Mouse (Mus musculus) embryonic facial prominence, embryonic 15.5 days (tissue): ENCODE results near the gene Hmg20a. TPM values are rescaled to one million over a fixed set of nuclear protein-coding genes. Genes with fewer than 3 reads are reported as not detected.

ENCODE experiments used
- ATAC-seq: fragments of 200-750 bp; cut with Nextera tagmentation; 2 replicates; pipeline ENCODE4 v1.8.0; 2017; ENCODE audit warnings: low read depth, moderate TSS enrichment; ENCODE audit not compliant: insufficient number of reproducible peaks, low FRiP score, low TSS enrichment
- H3K27ac ChIP-seq: fragments of 300-500 bp; sonication (generic); replicated peaks from 2 replicates; pipeline ENCODE4 v1.5.1; 2015; ENCODE audit warnings: mild to moderate bottlenecking, inconsistent platforms
- H3K27me3 ChIP-seq: fragments of 300-500 bp; sonication (generic); 2 replicates; pipeline ENCODE4 v1.6.1; 2015; ENCODE audit warnings: inconsistent platforms
- H3K36me3 ChIP-seq: fragments of 300-500 bp; sonication (generic); 2 replicates; pipeline ENCODE4 v1.6.1; 2015; ENCODE audit warnings: mild to moderate bottlenecking, inconsistent platforms
- H3K4me1 ChIP-seq: fragments of 300-500 bp; sonication (generic); 2 replicates; pipeline ENCODE4 v1.6.1; 2015; ENCODE audit warnings: inconsistent platforms
- H3K4me2 ChIP-seq: fragments of 300-500 bp; sonication (generic); replicated peaks from 2 replicates; pipeline ENCODE4 v1.6.1; 2015; ENCODE audit warnings: mild to moderate bottlenecking, inconsistent platforms
- H3K4me3 ChIP-seq: fragments of 300-500 bp; sonication (generic); replicated peaks from 2 replicates; pipeline ENCODE4 v1.5.1; 2015; ENCODE audit warnings: mild to moderate bottlenecking, inconsistent platforms
- H3K9ac ChIP-seq: fragments of 300-500 bp; sonication (generic); 2 replicates; pipeline ENCODE4 v1.6.1; 2015; ENCODE audit warnings: inconsistent platforms
- H3K9me3 ChIP-seq: fragments of 300-500 bp; sonication (generic); replicated peaks from 2 replicates; pipeline ENCODE4 v1.6.1; 2016; ENCODE audit warnings: inconsistent platforms
- WGBS: fragments of 180-500 bp; shearing (Covaris S2); methylation state at CpG from one replicate; pipeline ENCODE4 v1.1.7; 2015; 5-methylcytosine and 5-hydroxymethylcytosine counted together
- polyA plus RNA-seq: library from polyadenylated mRNA; unstranded; fragments of >200 nt; fragmentation: Nextera tagmentation; extraction: Ambion mirVana; gene quantifications from 2 replicates; pipeline ENCODE4 v1.2.1, GENCODE M21; 2015

Hmg20a gene
- polyA plus RNA-seq, 1 experiment from 2014 or later, result 61.1 TPM

- no peak for ATAC-seq
- WGBS, result 90% methylated on average over 6 of the region's 6 CpGs
- Histone ChIP-seq H3K27ac (no peak overlapping the region), H3K9ac (no peak overlapping the region), H3K4me3 (no peak overlapping the region), H3K36me3 (no peaks in the 10 kb centered on the region), H3K27me3 (no peaks in the 10 kb centered on the region), H3K4me1 (no peaks in the 10 kb centered on the region), H3K4me2 (no peak overlapping the region), H3K9me3 (no peaks in the 10 kb centered on the region)
These were observed 33.2 kb downstream of the Hmg20a start for GRCm38 (mm10) chr9:56451570-56451969.

- 89% methylated on average over 2 of the region's 2 CpGs for WGBS
- H3K9me3 ChIP-seq, result no peaks in the 10 kb centered on the region
- H3K27ac ChIP-seq, result no peak overlapping the region
- H3K9ac ChIP-seq, result no peak overlapping the region
- H3K27me3 ChIP-seq, result no peaks in the 10 kb centered on the region
- no peak for ATAC-seq
- H3K4me1 ChIP-seq, result no peaks in the 10 kb centered on the region
- no peaks in the 10 kb centered on the region for H3K36me3 ChIP-seq
- H3K4me3 ChIP-seq, result no peak overlapping the region
- H3K4me2 ChIP-seq, result no peak overlapping the region
These were observed 34.8 kb downstream of the Hmg20a start for GRCm38 (mm10) chr9:56453038-56453815.

- no peak overlapping the region for H3K4me3 ChIP-seq
- H3K27me3 ChIP-seq, result no peaks in the 10 kb centered on the region
- no peaks in the 10 kb centered on the region for H3K36me3 ChIP-seq
- H3K9me3 ChIP-seq, result no peaks in the 10 kb centered on the region
- no peak overlapping the region for H3K4me2 ChIP-seq
- H3K4me1 ChIP-seq, result no peaks in the 10 kb centered on the region
- H3K27ac ChIP-seq, result no peak overlapping the region
- H3K9ac ChIP-seq, result no peak overlapping the region
- ATAC-seq, result no peak
- WGBS, result 94% methylated on average over 3 of the region's 3 CpGs
These were observed 38.0 kb downstream of the Hmg20a start for GRCm38 (mm10) chr9:56456426-56456825.

- no peak for ATAC-seq
- H3K9ac ChIP-seq, result no peak overlapping the region
- peaks cover 15% of the 10 kb centered on the region for H3K4me1 ChIP-seq
- no peaks in the 10 kb centered on the region for H3K27me3 ChIP-seq
- H3K4me2 ChIP-seq, result no peak overlapping the region
- H3K27ac ChIP-seq, result no peak overlapping the region
- H3K9me3 ChIP-seq, result no peaks in the 10 kb centered on the region
- WGBS, result 74% methylated on average over 5 of the region's 5 CpGs
- H3K36me3 ChIP-seq, result no peaks in the 10 kb centered on the region
- H3K4me3 ChIP-seq, result no peak overlapping the region
These were observed 42.6 kb downstream of the Hmg20a start for GRCm38 (mm10) chr9:56460987-56461386.

- Histone ChIP-seq H3K4me3 (no peak overlapping the region), H3K27ac (no peak overlapping the region), H3K36me3 (0 out of 2 replicates have a peak, but pooled peaks cover 6% of the 10 kb centered on the region), H3K27me3 (no peaks in the 10 kb centered on the region), H3K9ac (no peak overlapping the region), H3K4me1 (peaks cover 21% of the 10 kb centered on the region), H3K9me3 (no peaks in the 10 kb centered on the region), H3K4me2 (no peak overlapping the region)
- WGBS, result 75% methylated on average over 1 of the region's 1 CpGs
- no peak for ATAC-seq
These were observed 44.2 kb downstream of the Hmg20a start for GRCm38 (mm10) chr9:56462606-56463005.

GRCm38 (mm10) chr9:56463046-56463445 lies 44.6 kb downstream of the Hmg20a start:
- no peak overlapping the region for H3K4me2 ChIP-seq
- ATAC-seq, result no peak
- H3K27me3 ChIP-seq, result no peaks in the 10 kb centered on the region
- WGBS, result 93% methylated on average over 2 of the region's 2 CpGs
- H3K9ac ChIP-seq, result no peak overlapping the region
- H3K4me3 ChIP-seq, result no peak overlapping the region
- H3K27ac ChIP-seq, result no peak overlapping the region
- H3K9me3 ChIP-seq, result no peaks in the 10 kb centered on the region
- peaks cover 10% of the 10 kb centered on the region for H3K36me3 ChIP-seq
- H3K4me1 ChIP-seq, result peaks cover 21% of the 10 kb centered on the region

- peaks cover 13% of the 10 kb centered on the region for H3K36me3 ChIP-seq
- H3K4me2 ChIP-seq, result no peak overlapping the region
- no peak overlapping the region for H3K9ac ChIP-seq
- H3K4me3 ChIP-seq, result no peak overlapping the region
- ATAC-seq, result no peak
- 65% methylated on average over 4 of the region's 4 CpGs for WGBS
- peaks cover 21% of the 10 kb centered on the region for H3K4me1 ChIP-seq
- H3K27ac ChIP-seq, result 0 out of 2 replicates have a peak overlapping the region, but pooled peaks have one; percentile 17
- no peaks in the 10 kb centered on the region for H3K27me3 ChIP-seq
- H3K9me3 ChIP-seq, result no peaks in the 10 kb centered on the region
These were observed 45.5 kb downstream of the Hmg20a start for GRCm38 (mm10) chr9:56463686-56464515.

GRCm38 (mm10) chr9:56464863-56465654 lies 46.6 kb downstream of the Hmg20a start:
- H3K27me3 ChIP-seq, result no peaks in the 10 kb centered on the region
- WGBS, result 44% methylated on average over 23 of the region's 23 CpGs
- H3K36me3 ChIP-seq, result peaks cover 13% of the 10 kb centered on the region
- ATAC-seq, result no peak
- H3K4me3 ChIP-seq, result no peak overlapping the region
- 0 out of 2 replicates have a peak overlapping the region, but pooled peaks have one; percentile 11 for H3K27ac ChIP-seq
- H3K9me3 ChIP-seq, result no peaks in the 10 kb centered on the region
- H3K4me2 ChIP-seq, result no peak overlapping the region
- H3K9ac ChIP-seq, result no peak overlapping the region
- peaks cover 29% of the 10 kb centered on the region for H3K4me1 ChIP-seq

GRCm38 (mm10) chr9:56466251-56466650 lies 47.8 kb downstream of the Hmg20a start:
- peaks cover 13% of the 10 kb centered on the region for H3K36me3 ChIP-seq
- no peak overlapping the region for H3K27ac ChIP-seq
- no peak overlapping the region for H3K4me2 ChIP-seq
- H3K4me1 ChIP-seq, result peaks cover 32% of the 10 kb centered on the region
- no peak for ATAC-seq
- no peak overlapping the region for H3K9ac ChIP-seq
- H3K4me3 ChIP-seq, result no peak overlapping the region
- H3K27me3 ChIP-seq, result no peaks in the 10 kb centered on the region
- WGBS, result 91% methylated on average over 4 of the region's 4 CpGs
- no peaks in the 10 kb centered on the region for H3K9me3 ChIP-seq

GRCm38 (mm10) chr9:56469656-56470055 lies 51.2 kb downstream of the Hmg20a start:
- no peak overlapping the region for H3K9ac ChIP-seq
- H3K27ac ChIP-seq, result no peak overlapping the region
- peaks cover 26% of the 10 kb centered on the region for H3K36me3 ChIP-seq
- ATAC-seq, result no peak
- H3K27me3 ChIP-seq, result no peaks in the 10 kb centered on the region
- H3K4me3 ChIP-seq, result no peak overlapping the region
- WGBS, result 38% methylated on average over 2 of the region's 2 CpGs
- H3K4me2 ChIP-seq, result no peak overlapping the region
- H3K9me3 ChIP-seq, result no peaks in the 10 kb centered on the region
- peaks cover 26% of the 10 kb centered on the region for H3K4me1 ChIP-seq

- 21% methylated on average over 7 of the region's 7 CpGs for whole genome bisulfite sequencing
- no peaks in the 10 kb centered on the region for H3K9me3 ChIP-seq
- no peak overlapping the region; the same call in 1 of the 2 replicates for H3K27ac ChIP-seq
- H3K36me3 ChIP-seq, result peaks cover 27% of the 10 kb centered on the region
- ATAC-seq, result no peak
- no peak overlapping the region for H3K9ac ChIP-seq
- H3K27me3 ChIP-seq, result no peaks in the 10 kb centered on the region
- H3K4me3 ChIP-seq, result no peak overlapping the region
- peaks cover 23% of the 10 kb centered on the region; the same call in 1 of the 2 replicates for H3K4me1 ChIP-seq
- H3K4me2 ChIP-seq, result no peak overlapping the region
These were observed 51.9 kb downstream of the Hmg20a start for GRCm38 (mm10) chr9:56470291-56470690.
